Mouse (Mus musculus) limb, embryonic 11.5 days (tissue): ENCODE measurements at regions not wholly inside any gene's neighbourhood (a gene's known extent, or its start where the extent isn't known, plus 50 kb on each side); places are given as distances from the start of the nearest gene placed in this dataset.

ENCODE experiments used
- ATAC-seq: fragments of 200-750 bp; cut with Nextera tagmentation; 2 replicates; pipeline ENCODE4 v1.8.0; 2017; ENCODE audit warnings: low read depth; ENCODE audit not compliant: insufficient number of reproducible peaks, low FRiP score, low TSS enrichment
- DNase-seq: peaks from one replicate; pipeline ENCODE4 v3.0.0-alpha.2; 2015; ENCODE audit warnings: low spot score
- H3K27ac ChIP-seq: fragments of 300-500 bp; sonication (generic); replicated peaks from 2 replicates; pipeline ENCODE4 v1.5.1; 2014; ENCODE audit warnings: low read depth, mild to moderate bottlenecking, low read length
- H3K27me3 ChIP-seq: fragments of 300-500 bp; sonication (generic); 2 replicates; pipeline ENCODE4 v1.6.1; 2014; ENCODE audit warnings: mild to moderate bottlenecking, low read length, mixed read lengths; ENCODE audit not compliant: control insufficient read depth, insufficient read depth
- H3K36me3 ChIP-seq: fragments of 300-500 bp; sonication (generic); 2 replicates; pipeline ENCODE4 v1.6.1; 2014; ENCODE audit warnings: mild to moderate bottlenecking, low read length, moderate library complexity, mixed read lengths; ENCODE audit not compliant: control insufficient read depth, insufficient read depth
- H3K4me1 ChIP-seq: fragments of 300-500 bp; sonication (generic); 2 replicates; pipeline ENCODE4 v1.6.1; 2014; ENCODE audit warnings: low read length, mixed read lengths; ENCODE audit not compliant: control insufficient read depth, insufficient read depth
- H3K4me2 ChIP-seq: fragments of 300-500 bp; sonication (generic); 2 replicates; pipeline ENCODE4 v1.6.1; 2014; ENCODE audit warnings: low read depth, mild to moderate bottlenecking, moderate library complexity; ENCODE audit not compliant: severe bottlenecking
- H3K4me3 ChIP-seq: fragments of 300-500 bp; sonication (generic); 2 replicates; pipeline ENCODE4 v1.5.1; 2014; ENCODE audit warnings: low read depth, low read length
- H3K9ac ChIP-seq: fragments of 300-500 bp; sonication (generic); 2 replicates; pipeline ENCODE4 v1.6.1; 2014; ENCODE audit warnings: mild to moderate bottlenecking, low read length
- H3K9me3 ChIP-seq: fragments of 300-500 bp; sonication (generic); 2 replicates; pipeline ENCODE4 v1.6.1; 2016; ENCODE audit warnings: low read length; ENCODE audit not compliant: control insufficient read depth
- WGBS: fragments of 180-500 bp; shearing (Covaris S2); extraction: QIAGEN DNeasy Blood & Tissue Kit; methylation state at CpG from one replicate; pipeline ENCODE4 v1.1.7; 2014; 5-methylcytosine and 5-hydroxymethylcytosine counted together

- DNase-seq (no peak), ATAC-seq (no peak)
- Histone ChIP-seq H3K9ac (no peak overlapping the region), H3K4me2 (no peak overlapping the region), H3K27me3 (no peaks in the 10 kb centered on the region), H3K4me1 (0 out of 2 replicates have a peak, but pooled peaks cover 11% of the 10 kb centered on the region), H3K9me3 (no peaks in the 10 kb centered on the region), H3K4me3 (no peak overlapping the region), H3K27ac (no peak overlapping the region), H3K36me3 (no peaks in the 10 kb centered on the region)
- 84% methylated on average over 1 of the region's 1 CpGs for WGBS
These were observed 183.4 kb downstream of the Gm11146 start for GRCm38 (mm10) chr16:77418486-77418885.

GRCm38 (mm10) chr16:77417791-77418190 is 184.1 kb downstream of the Gm11146 start:
- DNase-seq, result peak; percentile 44
- Histone ChIP-seq H3K9ac (no peak overlapping the region), H3K27ac (no peak overlapping the region), H3K9me3 (no peaks in the 10 kb centered on the region), H3K4me1 (0 out of 2 replicates have a peak, but pooled peaks cover 11% of the 10 kb centered on the region), H3K27me3 (no peaks in the 10 kb centered on the region), H3K4me3 (no peak overlapping the region), H3K36me3 (no peaks in the 10 kb centered on the region), H3K4me2 (no peak overlapping the region)
- no peak for ATAC-seq
- 4% methylated on average over 3 of the region's 3 CpGs for WGBS

GRCm38 (mm10) chr16:77414562-77414961 is 187.3 kb downstream of the Gm11146 start:
- Histone ChIP-seq H3K9ac (no peak overlapping the region), H3K4me1 (no peaks in the 10 kb centered on the region), H3K27me3 (no peaks in the 10 kb centered on the region), H3K4me2 (no peak overlapping the region), H3K9me3 (no peaks in the 10 kb centered on the region), H3K4me3 (no peak overlapping the region), H3K36me3 (no peaks in the 10 kb centered on the region), H3K27ac (no peak overlapping the region)
- ATAC-seq, result no peak
- DNase-seq, result no peak
- 75% methylated on average over 1 of the region's 1 CpGs for WGBS

GRCm38 (mm10) chr16:77409168-77409567 is 192.7 kb downstream of the Gm11146 start:
- peaks cover 5% of the 10 kb centered on the region; the same call in 1 of the 2 replicates for H3K4me1 ChIP-seq
- WGBS, result 93% methylated on average over 7 of the region's 7 CpGs

GRCm38 (mm10) chr16:77406999-77407398 is 194.9 kb downstream of the Gm11146 start:
- H3K27ac ChIP-seq, result no peak overlapping the region
- H3K9me3 ChIP-seq, result no peaks in the 10 kb centered on the region
- no peak overlapping the region for H3K4me3 ChIP-seq
- no peaks in the 10 kb centered on the region for H3K27me3 ChIP-seq
- ATAC-seq, result no peak
- H3K36me3 ChIP-seq, result no peaks in the 10 kb centered on the region
- 90% methylated on average over 5 of the region's 5 CpGs for WGBS
- H3K4me2 ChIP-seq, result no peak overlapping the region
- peaks cover 11% of the 10 kb centered on the region; the same call in 1 of the 2 replicates for H3K4me1 ChIP-seq
- DNase-seq, result no peak
- no peak overlapping the region for H3K9ac ChIP-seq

More at GRCm38 (mm10) chr16:77409168-77409567, 192.7 kb downstream of the Gm11146 start:
- no peaks in the 10 kb centered on the region for H3K36me3 ChIP-seq
- H3K27ac ChIP-seq, result no peak overlapping the region
- H3K4me3 ChIP-seq, result no peak overlapping the region
- DNase-seq, result no peak
- H3K27me3 ChIP-seq, result no peaks in the 10 kb centered on the region
- H3K9ac ChIP-seq, result no peak overlapping the region
- H3K9me3 ChIP-seq, result no peaks in the 10 kb centered on the region
- no peak for ATAC-seq
- H3K4me2 ChIP-seq, result no peak overlapping the region

- WGBS, result 60% methylated on average over 6 of the region's 6 CpGs
- H3K27me3 ChIP-seq, result no peaks in the 10 kb centered on the region
- H3K4me1 ChIP-seq, result peaks cover 15% of the 10 kb centered on the region; the same call in 1 of the 2 replicates
- H3K4me3 ChIP-seq, result no peak overlapping the region
- H3K36me3 ChIP-seq, result no peaks in the 10 kb centered on the region
- no peak overlapping the region for H3K9ac ChIP-seq
- DNase-seq (no peak), ATAC-seq (no peak)
- no peak overlapping the region; the same call in 1 of the 2 replicates for H3K4me2 ChIP-seq
- peak overlapping the region; percentile 16; the same call in 1 of the 2 replicates for H3K27ac ChIP-seq
- no peaks in the 10 kb centered on the region for H3K9me3 ChIP-seq
These were observed 196.0 kb downstream of the Gm11146 start for GRCm38 (mm10) chr16:77405859-77406258.

GRCm38 (mm10) chr16:77405181-77405818 is 196.6 kb downstream of the Gm11146 start:
- DNase-seq (peak; percentile 34), ATAC-seq (peak; percentile 44; the same call in 1 of the 2 replicates)
- Histone ChIP-seq H3K27me3 (no peaks in the 10 kb centered on the region), H3K9me3 (no peaks in the 10 kb centered on the region), H3K9ac (no peak overlapping the region), H3K4me3 (no peak overlapping the region), H3K4me1 (peaks cover 21% of the 10 kb centered on the region), H3K4me2 (peak overlapping the region; percentile 13; the same call in 1 of the 2 replicates), H3K27ac (peak overlapping the region; percentile 16; the same call in 1 of the 2 replicates), H3K36me3 (no peaks in the 10 kb centered on the region)
- 41% methylated on average over 8 of the region's 8 CpGs for WGBS

GRCm38 (mm10) chr16:77402711-77403280 is 199.1 kb downstream of the Gm11146 start:
- Histone ChIP-seq H3K4me2 (no peak overlapping the region), H3K9ac (no peak overlapping the region), H3K27me3 (no peaks in the 10 kb centered on the region), H3K4me3 (no peak overlapping the region), H3K36me3 (no peaks in the 10 kb centered on the region), H3K4me1 (peaks cover 27% of the 10 kb centered on the region), H3K9me3 (no peaks in the 10 kb centered on the region), H3K27ac (no peak overlapping the region)
- DNase-seq (no peak), ATAC-seq (no peak)
- WGBS, result 59% methylated on average over 7 of the region's 7 CpGs
